7 mouse cellular contexts compared by ENCODE assay signal in the genomic region with DNA sequence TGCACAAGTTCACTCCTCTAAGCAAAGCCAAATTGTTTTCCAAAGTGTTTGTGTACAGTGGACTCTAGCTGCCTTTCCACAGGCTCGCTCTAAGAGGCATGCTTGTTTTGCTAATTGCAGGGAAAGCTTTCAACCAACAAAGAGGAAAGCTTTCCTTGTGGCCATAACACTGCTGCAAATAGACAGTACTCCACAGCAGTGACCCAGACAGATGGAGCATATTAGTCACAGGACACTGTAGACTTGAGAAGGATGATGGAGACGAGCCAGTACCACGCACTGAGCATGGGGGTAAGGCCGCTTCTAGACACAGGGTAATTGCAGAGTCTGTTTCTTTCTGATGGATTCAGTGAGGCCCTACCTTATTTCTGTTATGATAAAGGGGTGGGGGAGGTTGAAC. TPM values are rescaled to one million over a fixed set of nuclear protein-coding genes. Genes with fewer than 3 reads are reported as not detected.
A peak's percentile ranks its signal among the peaks of the same experiment; 100 is the strongest.
DNase-seq lines count a peak whose midpoint lies in the region; ATAC-seq and TF ChIP-seq lines count a peak whose summit lies in the region.

No protein-coding gene starts in this region.

- 47% methylated on average over 4 of the region's 4 CpGs for WGBS in heart, embryonic 13.5 days
- 6% methylated on average over 4 of the region's 4 CpGs for WGBS in cerebellum, adult 2 months
- WGBS in limb, embryonic 11.5 days: 66% methylated on average over 4 of the region's 4 CpGs
- WGBS in kidney, adult 2 months: 67% methylated on average over 4 of the region's 4 CpGs

- no peak for ATAC-seq in heart, embryonic 13.5 days (ENCODE audit: extremely low read depth, insufficient number of reproducible peaks, low FRiP score, low TSS enrichment)
- ATAC-seq in limb, embryonic 11.5 days (ENCODE audit: insufficient number of reproducible peaks, low FRiP score, low TSS enrichment, low read depth): no peak

- H3K4me2 ChIP-seq in heart, embryonic 13.5 days: no peak overlapping the region
- no peak overlapping the region for H3K4me2 ChIP-seq in limb, embryonic 11.5 days (ENCODE audit: low read depth, severe bottlenecking)

- H3K36me3 ChIP-seq in heart, embryonic 13.5 days: 0 out of 2 replicates have a peak, but pooled peaks cover 2% of the 10 kb centered on the region
- H3K36me3 ChIP-seq in limb, embryonic 11.5 days (ENCODE audit: control insufficient read depth, insufficient read depth, low read length): no peaks in the 10 kb centered on the region
- H3K36me3 ChIP-seq in kidney, adult 2 months (ENCODE audit: control insufficient read depth, insufficient read depth, low read length): no peaks in the 10 kb centered on the region

- H3K9me3 ChIP-seq in heart, embryonic 13.5 days: no peaks in the 10 kb centered on the region
- H3K9me3 ChIP-seq in limb, embryonic 11.5 days (ENCODE audit: control insufficient read depth, low read length): no peaks in the 10 kb centered on the region

- no peak for TF ChIP-seq CTCF in cerebellum, adult 2 months (IDR thresholded peaks at IDR 0.05; ENCODE audit: borderline replicate concordance, insufficient read depth, low read depth, low read length)
- TF ChIP-seq CTCF in kidney, adult 2 months (conservative IDR thresholded peaks at IDR 0.05; ENCODE audit: insufficient read depth, insufficient read length, low read depth, low read length): no peak

- no peaks in the 10 kb centered on the region for H3K27me3 ChIP-seq in heart, embryonic 13.5 days (replicated peaks)
- no peaks in the 10 kb centered on the region for H3K27me3 ChIP-seq in cerebellum, adult 2 months (ENCODE audit: control insufficient read depth, insufficient read depth, low read length)
- no peaks in the 10 kb centered on the region for H3K27me3 ChIP-seq in limb, embryonic 11.5 days (ENCODE audit: control insufficient read depth, insufficient read depth, low read length)
- no peaks in the 10 kb centered on the region for H3K27me3 ChIP-seq in kidney, adult 2 months (replicated peaks; ENCODE audit: control insufficient read depth, insufficient read depth, low read length)

- DNase-seq in heart, adult 8-10 months (ENCODE audit: low spot score): no peak
- DNase-seq in NIH3T3 (ENCODE audit: low read depth): peak; percentile 59
- peak; percentile 61 to 85 for DNase-seq in cerebellum, adult 2 months
- peak; percentile 17 for DNase-seq in limb, embryonic 11.5 days (ENCODE audit: low spot score)
- no peak for DNase-seq in layer of hippocampus, adult 18-20 months (ENCODE audit: low spot score in 2 of 2)
- DNase-seq in kidney, adult 2 months: no peak

- H3K4me3 ChIP-seq in heart, embryonic 13.5 days: no peak overlapping the region
- H3K4me3 ChIP-seq in cerebellum, adult 2 months (replicated peaks; ENCODE audit: insufficient read depth, low read depth, low read length): no peak overlapping the region
- H3K4me3 ChIP-seq in limb, embryonic 11.5 days (ENCODE audit: low read depth, low read length): no peak overlapping the region
- H3K4me3 ChIP-seq in kidney, adult 2 months (ENCODE audit: insufficient read depth, low read depth, low read length): no peak overlapping the region

- peak overlapping the region; percentile 39; the same call in 1 of the 2 replicates for H3K27ac ChIP-seq in heart, embryonic 13.5 days (replicated peaks)
- peak overlapping the region; percentile 25; the same call in 1 of the 2 replicates for H3K27ac ChIP-seq in cerebellum, adult 2 months (ENCODE audit: insufficient read depth, low read length)
- H3K27ac ChIP-seq in limb, embryonic 11.5 days (replicated peaks; ENCODE audit: low read depth, low read length): no peak overlapping the region
- no peak overlapping the region for H3K27ac ChIP-seq in kidney, adult 2 months (ENCODE audit: insufficient read depth, low read depth, low read length)

- TF ChIP-seq POLR2A in cerebellum, adult 2 months (IDR thresholded peaks at IDR 0.05; ENCODE audit: borderline replicate concordance, insufficient read depth, low read length): no peak
- TF ChIP-seq POLR2A in kidney, adult 2 months (IDR thresholded peaks at IDR 0.05; ENCODE audit: low read depth, low read length): no peak

- H3K4me1 ChIP-seq in heart, embryonic 13.5 days: peaks cover 28% of the 10 kb centered on the region
- H3K4me1 ChIP-seq in cerebellum, adult 2 months (ENCODE audit: control insufficient read depth, insufficient read depth, low read length): peaks cover 5% of the 10 kb centered on the region; the same call in 1 of the 2 replicates
- no peaks in the 10 kb centered on the region for H3K4me1 ChIP-seq in limb, embryonic 11.5 days (ENCODE audit: control insufficient read depth, insufficient read depth, low read length)
- H3K4me1 ChIP-seq in kidney, adult 2 months (ENCODE audit: control insufficient read depth, insufficient read depth, low read length): no peaks in the 10 kb centered on the region

- no peak overlapping the region for H3K9ac ChIP-seq in heart, embryonic 13.5 days
- no peak overlapping the region for H3K9ac ChIP-seq in limb, embryonic 11.5 days (ENCODE audit: low read length)

RNA-seq across cellular contexts. Expression of a gene that starts 33.3 kb away (rescaled TPM):
- polyA plus RNA-seq in heart, embryonic 13.5 days (2015; fragmentation: Nextera tagmentation; extraction: Ambion mirVana): 33.3 and 39.8 TPM in 2 replicates
- 10 to 100 TPM; 48.4 to 62.8 (median 50.8) TPM for total RNA-seq in heart, adult 8-10 months (2022)
- 34.7 and 38.8 TPM in 2 replicates for polyA plus RNA-seq in cerebellum, adult 2 months (2012; rRNA removed)
- 13.5 and 14.9 TPM in 2 replicates for polyA plus RNA-seq in limb, embryonic 11.5 days (2014; fragmentation: Nextera tagmentation; extraction: Ambion mirVana)
- 10 to 100 TPM; 47.5 to 59.8 TPM for total RNA-seq in layer of hippocampus, adult 18-20 months (2021)
- polyA plus RNA-seq in kidney, adult 2 months (2012; rRNA removed): 40.7 and 47.7 TPM in 2 replicates

Comparison
In these comparisons a context has a peak if more than half of its experiments do, and no peak if none do; other contexts are left out.
1. H3K27ac ChIP-seq: peak in heart, embryonic 13.5 days (single experiment) and cerebellum, adult 2 months (single experiment); none in limb, embryonic 11.5 days (single experiment) and kidney, adult 2 months (single experiment).
2. DNase-seq: peak in NIH3T3 (single experiment), cerebellum, adult 2 months (2 of 2) and limb, embryonic 11.5 days (single experiment); none in heart, adult 8-10 months (single experiment), layer of hippocampus, adult 18-20 months (0 of 2) and kidney, adult 2 months (single experiment).